Mouse (Mus musculus) kidney, embryonic 14.5 days (tissue): Measurements from ENCODE around the gene Ssh3. TPM values are rescaled to one million over a fixed set of nuclear protein-coding genes. Genes with fewer than 3 reads are reported as not detected.

Source experiments
- ATAC-seq: fragments of 200-750 bp; cut with Nextera tagmentation; 2 replicates; pipeline ENCODE4 v1.8.0; 2017; ENCODE audit warnings: moderate number of reproducible peaks, mild to moderate bottlenecking, moderate TSS enrichment, moderate library complexity; ENCODE audit not compliant: low FRiP score, low TSS enrichment
- H3K27ac ChIP-seq: fragments of 300-500 bp; sonication (generic); 2 replicates; pipeline ENCODE4 v1.5.1; 2014; ENCODE audit warnings: low read depth, mild to moderate bottlenecking, low read length, moderate library complexity, mixed read lengths
- H3K27me3 ChIP-seq: fragments of 300-500 bp; sonication (generic); 2 replicates; pipeline ENCODE4 v1.6.1; 2014; ENCODE audit warnings: mild to moderate bottlenecking, low read length; ENCODE audit not compliant: control insufficient read depth, insufficient read depth
- H3K36me3 ChIP-seq: fragments of 300-500 bp; sonication (generic); 2 replicates; pipeline ENCODE4 v1.6.1; 2014; ENCODE audit warnings: low read length, mixed read lengths; ENCODE audit not compliant: control insufficient read depth, insufficient read depth
- H3K4me1 ChIP-seq: fragments of 300-500 bp; sonication (generic); 2 replicates; pipeline ENCODE4 v1.6.1; 2014; ENCODE audit warnings: low read length, mixed read lengths; ENCODE audit not compliant: control insufficient read depth, insufficient read depth
- H3K4me2 ChIP-seq: fragments of 300-500 bp; sonication (generic); replicated peaks from 2 replicates; pipeline ENCODE4 v1.6.1; 2014; ENCODE audit warnings: low read depth, mild to moderate bottlenecking, low read length
- H3K4me3 ChIP-seq: fragments of 300-500 bp; sonication (generic); 2 replicates; pipeline ENCODE4 v1.5.1; 2014; ENCODE audit warnings: mild to moderate bottlenecking, low read length
- H3K9ac ChIP-seq: fragments of 300-500 bp; sonication (generic); 2 replicates; pipeline ENCODE4 v1.6.1; 2014; ENCODE audit warnings: low read depth, mild to moderate bottlenecking, low read length, moderate library complexity
- H3K9me3 ChIP-seq: fragments of 300-500 bp; sonication (generic); 2 replicates; pipeline ENCODE4 v1.6.1; 2016; ENCODE audit warnings: low read length; ENCODE audit not compliant: control insufficient read depth
- WGBS: fragments of 180-500 bp; shearing (Covaris S2); extraction: QIAGEN DNeasy Blood & Tissue Kit; methylation state at CpG from one replicate; pipeline ENCODE4 v1.1.7; 2014; 5-methylcytosine and 5-hydroxymethylcytosine counted together
- microRNA-seq: library from miRNA; unstranded; fragments of <30 nt; microRNA quantifications from one replicate; pipeline ENCODE4, GENCODE M21; 2016
- polyA plus RNA-seq: library from polyadenylated mRNA; unstranded; fragments of >200 nt; fragmentation: Nextera tagmentation; extraction: Ambion mirVana; gene quantifications from 2 replicates; pipeline ENCODE4 v1.2.1, GENCODE M21; 2014

The Ssh3 gene
- polyA plus RNA-seq, 1 experiment from 2014 or later = 13.0 TPM

GRCm38 (mm10) chr19:4211891-4212588 is 56.9 kb downstream of the Ssh3 start:
- H3K4me1 ChIP-seq = peaks cover 43% of the 10 kb centered on the region
- no peak overlapping the region for H3K9ac ChIP-seq
- no peaks in the 10 kb centered on the region for H3K36me3 ChIP-seq
- no peak overlapping the region for H3K4me2 ChIP-seq
- no peak for ATAC-seq
- H3K27me3 ChIP-seq = no peaks in the 10 kb centered on the region
- no peak overlapping the region for H3K4me3 ChIP-seq
- 45% methylated on average over 4 of the region's 4 CpGs for WGBS
- no peaks in the 10 kb centered on the region for H3K9me3 ChIP-seq
- H3K27ac ChIP-seq = no peak overlapping the region

Small RNA genes within 50 kb of the gene (microRNA-seq; reads per million reads assigned to microRNA genes)
- gene Gm26115 = not detected
- not detected for gene Mir6985

Other genes with a start within 250 kb of the Ssh3 start
- 518 and 527 TPM in 2 replicates for gene Gstp1, start 231.2 kb downstream of the Ssh3 start, polyA plus RNA-seq
- gene Gstp2, start 223.2 kb downstream of the Ssh3 start, polyA plus RNA-seq = 1.4 and 5.3 TPM in 2 replicates
- gene Gstp3, start 209.6 kb downstream of the Ssh3 start, polyA plus RNA-seq = 0.34 TPM in 1 of 2 replicates, not detected in the other
- not detected in 2 replicates for gene Cabp2, start 187.6 kb downstream of the Ssh3 start, polyA plus RNA-seq
- gene Cdk2ap2, start 172.0 kb downstream of the Ssh3 start, polyA plus RNA-seq = 116 and 121 TPM in 2 replicates
- 14.0 and 15.8 TPM in 2 replicates for gene Pitpnm1, start 169.2 kb downstream of the Ssh3 start, polyA plus RNA-seq
- 92.0 and 97.5 TPM in 2 replicates for gene Aip, start 143.3 kb downstream of the Ssh3 start, polyA plus RNA-seq
- not detected in 2 replicates for gene Gpr152, start 129.4 kb downstream of the Ssh3 start, polyA plus RNA-seq
- 0.06 and 0.09 TPM in 2 replicates for gene Cabp4, start 125.1 kb downstream of the Ssh3 start, polyA plus RNA-seq
- 132 and 156 TPM in 2 replicates for gene Coro1b, start 120.6 kb downstream of the Ssh3 start, polyA plus RNA-seq
- 0.57 and 0.80 TPM in 2 replicates for gene Ptprcap, start 115.6 kb downstream of the Ssh3 start, polyA plus RNA-seq
- gene Rps6kb2, start 105.8 kb downstream of the Ssh3 start, polyA plus RNA-seq = 33.4 and 42.0 TPM in 2 replicates
- 1.7 and 1.9 TPM in 2 replicates for gene Carns1, start 93.7 kb downstream of the Ssh3 start, polyA plus RNA-seq
- 2.7 and 3.2 TPM in 2 replicates for gene Tbc1d10c, start 77.9 kb downstream of the Ssh3 start, polyA plus RNA-seq
- gene Ppp1ca, start 77.1 kb downstream of the Ssh3 start, polyA plus RNA-seq = 987 and 1,041 TPM in 2 replicates
- 34.7 and 39.5 TPM in 2 replicates for gene Rad9a, start 67.5 kb downstream of the Ssh3 start, polyA plus RNA-seq
- 5.7 and 5.9 TPM in 2 replicates for gene Clcf1, start 54.9 kb downstream of the Ssh3 start, polyA plus RNA-seq
- gene AC109138.7, start 54.8 kb downstream of the Ssh3 start, polyA plus RNA-seq = not detected in 2 replicates
- 26.4 and 28.2 TPM in 2 replicates for gene Pold4, start 37.3 kb downstream of the Ssh3 start, polyA plus RNA-seq
- gene Ankrd13d, start 14.0 kb upstream of the Ssh3 start, polyA plus RNA-seq = 5.2 and 8.3 TPM in 2 replicates
- gene Grk2, start 37.0 kb upstream of the Ssh3 start, polyA plus RNA-seq = 17.7 and 17.8 TPM in 2 replicates
- gene Kdm2a, start 129.1 kb upstream of the Ssh3 start, polyA plus RNA-seq = 43.4 and 69.6 TPM in 2 replicates
- gene Rhod, start 170.3 kb upstream of the Ssh3 start, polyA plus RNA-seq = 40.7 and 43.4 TPM in 2 replicates
- gene Syt12, start 208.3 kb upstream of the Ssh3 start, polyA plus RNA-seq = 2.2 and 2.4 TPM in 2 replicates
- gene 2010003K11Rik, start 229.4 kb upstream of the Ssh3 start, polyA plus RNA-seq = not detected in 2 replicates
- gene Pcx, start 241.3 kb upstream of the Ssh3 start, polyA plus RNA-seq = 10.0 and 16.7 TPM in 2 replicates